Mouse (Mus musculus): ENCODE measurements around the gene Apoa4. TPM values are rescaled to one million over a fixed set of nuclear protein-coding genes. Genes with fewer than 3 reads are reported as not detected.

The Apoa4 gene
- polyA plus RNA-seq, 1 experiment from 2014 or later, result 1.3 TPM

DNA sequence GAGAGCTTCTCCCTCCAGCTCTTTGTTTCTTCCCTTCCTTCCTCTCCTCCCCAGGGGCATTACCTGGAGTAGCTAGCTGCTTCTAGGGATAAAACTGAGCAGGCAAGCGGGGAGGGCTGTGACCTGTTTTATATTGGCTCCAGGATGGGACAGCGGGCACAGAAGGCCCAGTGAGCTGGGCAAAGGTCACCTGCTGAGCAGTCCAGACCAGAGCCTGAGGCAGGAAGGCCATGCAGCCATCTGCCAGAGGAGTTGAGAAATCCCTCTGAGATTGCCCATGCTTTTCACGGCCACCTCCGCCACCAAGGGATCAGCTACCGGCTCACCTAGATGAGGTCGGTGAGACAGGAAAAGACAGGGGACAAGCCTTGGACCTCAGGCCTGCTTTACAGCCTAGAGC lies 5.3 kb upstream of the Apoa4 start:
- H3K4me3 ChIP-seq (ENCODE audit: low read length), result no peak overlapping the region
- ATAC-seq (replicated peaks; ENCODE audit: extremely low read depth, insufficient read depth, low FRiP score), result no peak
- 83% methylated on average over 6 of the region's 6 CpGs for WGBS

GRCm38 (mm10) chr9:46235596-46235648 lies 5.1 kb upstream of the Apoa4 start, which contains the start of gene Apoc3:
Gene Apoc3 (minus strand): TSS chr9:46235636.
- no peak for ATAC-seq (replicated peaks; ENCODE audit: extremely low read depth, insufficient read depth, low FRiP score)
- Histone ChIP-seq H3K4me1 (ENCODE audit: control insufficient read depth, insufficient read depth, low read length) (peaks cover under 1% of the 10 kb centered on the region; the same call in 1 of the 2 replicates), H3K9me3 (replicated peaks; ENCODE audit: control insufficient read depth, low read length) (no peaks in the 10 kb centered on the region), H3K4me2 (ENCODE audit: low read depth, low read length) (no peak within 1 kb of the TSS), H3K9ac (ENCODE audit: low read length) (no peak within 1 kb of the TSS), H3K27ac (ENCODE audit: low read length) (no peak within 1 kb of the TSS), H3K36me3 (ENCODE audit: control insufficient read depth, insufficient read depth) (no peaks in the 10 kb centered on the region), H3K4me3 (ENCODE audit: low read length) (no peak within 1 kb of the TSS), H3K27me3 (ENCODE audit: control insufficient read depth, insufficient read depth, low read length) (no peaks in the 10 kb centered on the region)

More for the DNA sequence above, 5.3 kb upstream of the Apoa4 start:
- Histone ChIP-seq H3K4me1 (ENCODE audit: control insufficient read depth, insufficient read depth, low read length) (peaks cover 3% of the 10 kb centered on the region; the same call in 1 of the 2 replicates), H3K27ac (ENCODE audit: low read length) (no peak overlapping the region), H3K9ac (ENCODE audit: low read length) (no peak overlapping the region), H3K27me3 (ENCODE audit: control insufficient read depth, insufficient read depth, low read length) (no peaks in the 10 kb centered on the region), H3K9me3 (replicated peaks; ENCODE audit: control insufficient read depth, low read length) (no peaks in the 10 kb centered on the region), H3K4me2 (ENCODE audit: low read depth, low read length) (no peak overlapping the region), H3K36me3 (ENCODE audit: control insufficient read depth, insufficient read depth) (no peaks in the 10 kb centered on the region)

DNA sequence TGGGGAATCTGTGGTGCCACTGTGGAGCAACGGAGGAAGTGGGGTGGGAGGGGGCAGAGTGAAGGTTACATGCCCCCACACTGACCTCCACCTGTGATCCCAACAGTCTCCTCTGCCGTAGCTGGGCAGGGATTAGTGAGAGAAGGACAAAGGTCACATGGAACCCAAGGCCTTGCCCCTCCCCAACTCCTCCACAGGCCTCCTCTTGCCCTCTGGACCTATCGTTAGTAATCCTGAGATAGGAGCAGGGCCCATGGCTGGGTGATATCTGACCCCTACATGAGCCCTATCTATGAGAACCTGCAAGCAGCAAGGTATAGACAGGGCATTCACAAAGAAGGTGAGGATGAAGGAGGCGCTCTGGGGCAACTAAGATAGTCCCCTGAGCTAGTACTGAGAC lies 4.8 kb upstream of the Apoa4 start:
- no peaks in the 10 kb centered on the region for H3K36me3 ChIP-seq (ENCODE audit: control insufficient read depth, insufficient read depth)
- WGBS, result 51% methylated on average over 4 of the region's 4 CpGs
- H3K4me1 ChIP-seq (ENCODE audit: control insufficient read depth, insufficient read depth, low read length), result no peaks in the 10 kb centered on the region
- no peak overlapping the region for H3K9ac ChIP-seq (ENCODE audit: low read length)
- ATAC-seq (replicated peaks; ENCODE audit: extremely low read depth, insufficient read depth, low FRiP score), result no peak
- no peaks in the 10 kb centered on the region for H3K9me3 ChIP-seq (replicated peaks; ENCODE audit: control insufficient read depth, low read length)
- no peak overlapping the region for H3K4me3 ChIP-seq (ENCODE audit: low read length)
- H3K27ac ChIP-seq (ENCODE audit: low read length), result no peak overlapping the region
- H3K27me3 ChIP-seq (ENCODE audit: control insufficient read depth, insufficient read depth, low read length), result no peaks in the 10 kb centered on the region
- H3K4me2 ChIP-seq (ENCODE audit: low read depth, low read length), result no peak overlapping the region

- Histone ChIP-seq H3K36me3 (ENCODE audit: control insufficient read depth, insufficient read depth) (no peaks in the 10 kb centered on the region), H3K9me3 (replicated peaks; ENCODE audit: control insufficient read depth, low read length) (no peaks in the 10 kb centered on the region), H3K4me3 (ENCODE audit: low read length) (no peak overlapping the region), H3K4me2 (ENCODE audit: low read depth, low read length) (no peak overlapping the region), H3K27me3 (ENCODE audit: control insufficient read depth, insufficient read depth, low read length) (no peaks in the 10 kb centered on the region), H3K27ac (ENCODE audit: low read length) (no peak overlapping the region), H3K4me1 (ENCODE audit: control insufficient read depth, insufficient read depth, low read length) (peaks cover 5% of the 10 kb centered on the region), H3K9ac (ENCODE audit: low read length) (no peak overlapping the region)
- WGBS, result 79% methylated on average over 7 of the region's 7 CpGs
- ATAC-seq (replicated peaks; ENCODE audit: extremely low read depth, insufficient read depth, low FRiP score), result no peak
Measured at GRCm38 (mm10) chr9:46238850-46239249, 1.6 kb upstream of the Apoa4 start.

- Histone ChIP-seq H3K4me3 (ENCODE audit: low read length) (no peak overlapping the region), H3K4me1 (ENCODE audit: control insufficient read depth, insufficient read depth, low read length) (peaks cover 5% of the 10 kb centered on the region), H3K9me3 (replicated peaks; ENCODE audit: control insufficient read depth, low read length) (no peaks in the 10 kb centered on the region), H3K9ac (ENCODE audit: low read length) (no peak overlapping the region), H3K27ac (ENCODE audit: low read length) (no peak overlapping the region), H3K4me2 (ENCODE audit: low read depth, low read length) (no peak overlapping the region), H3K27me3 (ENCODE audit: control insufficient read depth, insufficient read depth, low read length) (no peaks in the 10 kb centered on the region), H3K36me3 (ENCODE audit: control insufficient read depth, insufficient read depth) (no peaks in the 10 kb centered on the region)
- WGBS, result 64% methylated on average over 2 of the region's 2 CpGs
- ATAC-seq (replicated peaks; ENCODE audit: extremely low read depth, insufficient read depth, low FRiP score), result no peak
Measured at GRCm38 (mm10) chr9:46241818-46242217, 1.3 kb downstream of the Apoa4 start.

- no peaks in the 10 kb centered on the region for H3K36me3 ChIP-seq (ENCODE audit: control insufficient read depth, insufficient read depth)
- WGBS, result 52% methylated on average over 4 of the region's 4 CpGs
- no peak overlapping the region for H3K27ac ChIP-seq (ENCODE audit: low read length)
- no peak for ATAC-seq (replicated peaks; ENCODE audit: extremely low read depth, insufficient read depth, low FRiP score)
- no peaks in the 10 kb centered on the region for H3K27me3 ChIP-seq (ENCODE audit: control insufficient read depth, insufficient read depth, low read length)
- no peak overlapping the region for H3K9ac ChIP-seq (ENCODE audit: low read length)
- H3K4me1 ChIP-seq (ENCODE audit: control insufficient read depth, insufficient read depth, low read length), result peaks cover 5% of the 10 kb centered on the region
- no peaks in the 10 kb centered on the region for H3K9me3 ChIP-seq (replicated peaks; ENCODE audit: control insufficient read depth, low read length)
- no peak overlapping the region for H3K4me3 ChIP-seq (ENCODE audit: low read length)
- no peak overlapping the region for H3K4me2 ChIP-seq (ENCODE audit: low read depth, low read length)
Measured at GRCm38 (mm10) chr9:46243122-46243521, 2.6 kb downstream of the Apoa4 start.

DNA sequence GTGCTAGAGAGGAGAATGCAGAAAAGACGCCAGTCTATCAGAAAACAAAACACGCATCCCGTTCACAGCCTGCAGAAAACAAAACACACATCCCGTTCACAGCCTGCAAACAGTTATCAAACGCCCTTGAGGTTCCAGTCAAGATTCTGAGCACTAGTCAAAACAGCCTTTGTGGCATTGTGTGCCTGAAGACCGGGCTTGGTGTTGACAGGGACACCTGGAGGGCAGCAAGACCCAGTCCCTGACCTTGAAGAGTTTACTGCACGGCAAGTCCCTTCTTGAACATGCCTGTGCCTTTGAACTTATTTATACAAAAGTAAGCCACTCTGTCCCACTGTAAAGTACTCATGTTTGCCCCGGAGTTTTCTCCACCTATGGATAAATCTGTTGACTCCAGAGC lies 3.1 kb downstream of the Apoa4 start:
- H3K4me1 ChIP-seq (ENCODE audit: control insufficient read depth, insufficient read depth, low read length), result peaks cover 5% of the 10 kb centered on the region
- no peak for ATAC-seq (replicated peaks; ENCODE audit: extremely low read depth, insufficient read depth, low FRiP score)
- no peaks in the 10 kb centered on the region for H3K36me3 ChIP-seq (ENCODE audit: control insufficient read depth, insufficient read depth)
- 0 out of 2 replicates have a peak overlapping the region, but pooled peaks have one; percentile 13 for H3K9ac ChIP-seq (ENCODE audit: low read length)
- H3K27ac ChIP-seq (ENCODE audit: low read length), result no peak overlapping the region
- no peaks in the 10 kb centered on the region for H3K9me3 ChIP-seq (replicated peaks; ENCODE audit: control insufficient read depth, low read length)
- no peak overlapping the region for H3K4me3 ChIP-seq (ENCODE audit: low read length)
- no peak overlapping the region for H3K4me2 ChIP-seq (ENCODE audit: low read depth, low read length)
- H3K27me3 ChIP-seq (ENCODE audit: control insufficient read depth, insufficient read depth, low read length), result no peaks in the 10 kb centered on the region
- WGBS, result 23% methylated on average over 8 of the region's 8 CpGs

- 29% methylated on average over 11 of the region's 11 CpGs for WGBS
- ATAC-seq (replicated peaks; ENCODE audit: extremely low read depth, insufficient read depth, low FRiP score), result 0 out of 2 replicates have a peak, but pooled peaks have one; percentile 65
- H3K36me3 ChIP-seq (ENCODE audit: control insufficient read depth, insufficient read depth), result no peaks in the 10 kb centered on the region
- H3K4me3 ChIP-seq (ENCODE audit: low read length), result no peak overlapping the region
- H3K9me3 ChIP-seq (replicated peaks; ENCODE audit: control insufficient read depth, low read length), result no peaks in the 10 kb centered on the region
- H3K9ac ChIP-seq (ENCODE audit: low read length), result no peak overlapping the region
- H3K27me3 ChIP-seq (ENCODE audit: control insufficient read depth, insufficient read depth, low read length), result no peaks in the 10 kb centered on the region
- no peak overlapping the region for H3K27ac ChIP-seq (ENCODE audit: low read length)
- peak overlapping the region; percentile 53 for H3K4me2 ChIP-seq (ENCODE audit: low read depth, low read length)
- peaks cover 5% of the 10 kb centered on the region for H3K4me1 ChIP-seq (ENCODE audit: control insufficient read depth, insufficient read depth, low read length)
Measured at GRCm38 (mm10) chr9:46246752-46247324, 6.3 kb downstream of the Apoa4 start.

- ATAC-seq (replicated peaks; ENCODE audit: extremely low read depth, insufficient read depth, low FRiP score), result no peak
- no peak overlapping the region for H3K27ac ChIP-seq (ENCODE audit: low read length)
- H3K9ac ChIP-seq (ENCODE audit: low read length), result no peak overlapping the region
- no peaks in the 10 kb centered on the region for H3K4me1 ChIP-seq (ENCODE audit: control insufficient read depth, insufficient read depth, low read length)
- H3K27me3 ChIP-seq (ENCODE audit: control insufficient read depth, insufficient read depth, low read length), result no peaks in the 10 kb centered on the region
- H3K4me3 ChIP-seq (ENCODE audit: low read length), result no peak overlapping the region
- H3K9me3 ChIP-seq (replicated peaks; ENCODE audit: control insufficient read depth, low read length), result no peaks in the 10 kb centered on the region
- no peaks in the 10 kb centered on the region for H3K36me3 ChIP-seq (ENCODE audit: control insufficient read depth, insufficient read depth)
- 84% methylated on average over 7 of the region's 7 CpGs for WGBS
- no peak overlapping the region for H3K4me2 ChIP-seq (ENCODE audit: low read depth, low read length)
Measured at GRCm38 (mm10) chr9:46256177-46256576, 15.7 kb downstream of the Apoa4 start.
